Mouse (Mus musculus) CD4-positive helper T cell, adult 2 months (primary cell): ENCODE results near the gene Ssh2.
A peak's percentile ranks its signal among the peaks of the same experiment; 100 is the strongest.

Experiments
- DNase-seq: peaks from one replicate; pipeline ENCODE4 v3.0.0-alpha.2; 2012; ENCODE audit warnings: low read depth, missing footprints, low spot score

Ssh2 gene

GRCm38 (mm10) chr11:77491502-77492291 is 275.6 kb downstream of the Ssh2 start:
- peak; percentile 35 for DNase-seq

GRCm38 (mm10) chr11:77492311-77492871 is 276.3 kb downstream of the Ssh2 start:
- DNase-seq: peak; percentile 57

GRCm38 (mm10) chr11:77492911-77493332 is 276.8 kb downstream of the Ssh2 start:
- peak; percentile 96 for DNase-seq

- DNase-seq: peak; percentile 61
These were observed 277.6 kb downstream of the Ssh2 start, which contains the start of gene Git1 for GRCm38 (mm10) chr11:77493512-77494343. TSS of gene Git1 (plus strand) at chr11:77493562.

- no peak for DNase-seq
These were observed 278.2 kb downstream of the Ssh2 start for GRCm38 (mm10) chr11:77494344-77494676.

- no peak for DNase-seq
These were observed 278.7 kb downstream of the Ssh2 start for GRCm38 (mm10) chr11:77494782-77495181.

- no peak for DNase-seq
These were observed 279.4 kb downstream of the Ssh2 start for GRCm38 (mm10) chr11:77495507-77495906.

- DNase-seq: peak; percentile 71
These were observed 281.3 kb downstream of the Ssh2 start for GRCm38 (mm10) chr11:77497341-77497756.

GRCm38 (mm10) chr11:77497851-77498250 is 281.8 kb downstream of the Ssh2 start:
- no peak for DNase-seq

GRCm38 (mm10) chr11:77498261-77499139 is 282.4 kb downstream of the Ssh2 start:
- no peak for DNase-seq

GRCm38 (mm10) chr11:77499354-77499753 is 283.3 kb downstream of the Ssh2 start:
- no peak for DNase-seq

GRCm38 (mm10) chr11:77500361-77501325 is 284.6 kb downstream of the Ssh2 start:
- DNase-seq: no peak

GRCm38 (mm10) chr11:77501392-77501791 is 285.3 kb downstream of the Ssh2 start:
- DNase-seq: peak; percentile 78

GRCm38 (mm10) chr11:77501971-77502370 is 285.9 kb downstream of the Ssh2 start:
- DNase-seq: no peak

- no peak for DNase-seq
These were observed 286.4 kb downstream of the Ssh2 start for GRCm38 (mm10) chr11:77502481-77502880.

GRCm38 (mm10) chr11:77503511-77503910 is 287.4 kb downstream of the Ssh2 start:
- no peak for DNase-seq

- no peak for DNase-seq
These were observed 288.3 kb downstream of the Ssh2 start for GRCm38 (mm10) chr11:77504377-77504776.

- no peak for DNase-seq
These were observed 289.3 kb downstream of the Ssh2 start for GRCm38 (mm10) chr11:77505291-77505980.

GRCm38 (mm10) chr11:77506273-77506672 is 290.2 kb downstream of the Ssh2 start:
- DNase-seq: no peak

GRCm38 (mm10) chr11:77506941-77507340 is 290.9 kb downstream of the Ssh2 start:
- DNase-seq: no peak
